Comparison of ENCODE assay signal across 23 mouse cellular contexts in genomic region chr4:93307486-93307885, GRCm38 (mm10). TPM values are rescaled to one million over a fixed set of nuclear protein-coding genes. Genes with fewer than 3 reads are reported as not detected.
DNase-seq lines count a peak whose midpoint lies in the region; ATAC-seq lines count a peak whose summit lies in the region.
"Had no signal": no experiment of that assay in that cellular context is flagged by ENCODE, and none has a peak within 500 bp of the region (broad histone marks: within the 10 kb centered on the region; RNA-seq: fewer than 3 reads in every experiment).

No protein-coding gene starts in this region.

- 0 out of 2 replicates have a peak, but pooled peaks have one; percentile 40 for ATAC-seq in granulocyte monocyte progenitor cell, adult 5-6 weeks (replicated peaks; ENCODE audit: poor library complexity, severe bottlenecking)
- ATAC-seq: activated CD4-positive, CD25-positive, alpha-beta regulatory T cell, adult 4 months; CD4-positive, CD25-positive, alpha-beta regulatory T cell, adult 4 months; forebrain, embryonic 15.5 days; hindbrain, postnatal 0 days; inflammation-experienced regulatory T-cells, adult 6 months; intestine, embryonic 16.5 days had no signal

- DNase-seq in A20 (ENCODE audit: low read depth, low spot score) (peak; percentile 39), NIH3T3 (ENCODE audit: low read depth) (peak; percentile 27)
- DNase-seq in right cerebral cortex, postnatal 25 days, result no peak
- no peak for DNase-seq in left cerebral cortex, postnatal 14 days (ENCODE audit: low spot score in 2 of 2)
- DNase-seq in embryo, embryonic 9.5 days (ENCODE audit: extremely low spot score), result no peak
- DNase-seq in c-Kit-positive CD71-positive TER-119-positive erythroid progenitor cells, embryonic 14.5 days (ENCODE audit: low spot score), result no peak
- DNase-seq: adrenal gland, adult 8-10 months; adrenal gland, postnatal 25 days; cerebellum, adult 11 months; cerebellum, adult 2 months; cerebellum, adult 9-11 months; gastrocnemius, postnatal 36 days; heart, adult 18-20 months; heart, postnatal 10 days; heart, postnatal 36 days; kidney, adult 18-20 months had no signal

- intact Hi-C loops in left cerebral cortex, postnatal 14 days (cut with DNase I), result no loop called here

RNA-seq across cellular contexts. Expression of gene Tusc1, which starts 27.8 kb away (rescaled TPM):
- 9.5 and 11.3 TPM in 2 replicates for total RNA-seq in granulocyte monocyte progenitor cell, adult 5-6 weeks (2014; fragmentation: Nextera tagmentation)
- total RNA-seq in granulocyte monocyte progenitor cell, adult 5-6 weeks (2017), result 3.2 and 4.4 TPM in 2 replicates
- 10 to 100 TPM; 15.2 to 16.1 TPM for total RNA-seq in left cerebral cortex, postnatal 14 days (2021)

Comparison
In these comparisons a context has a peak if more than half of its experiments do, and no peak if none do; other contexts are left out.
1. DNase-seq: peak in A20 (single experiment) and NIH3T3 (single experiment); none in right cerebral cortex, postnatal 25 days (single experiment), left cerebral cortex, postnatal 14 days (0 of 2), embryo, embryonic 9.5 days (single experiment) and c-Kit-positive CD71-positive TER-119-positive erythroid progenitor cells, embryonic 14.5 days (single experiment).